Mouse (Mus musculus): Measurements from ENCODE around the gene Irx6.
A peak's percentile ranks its signal among the peaks of the same experiment; 100 is the strongest.

Irx6 gene

DNA sequence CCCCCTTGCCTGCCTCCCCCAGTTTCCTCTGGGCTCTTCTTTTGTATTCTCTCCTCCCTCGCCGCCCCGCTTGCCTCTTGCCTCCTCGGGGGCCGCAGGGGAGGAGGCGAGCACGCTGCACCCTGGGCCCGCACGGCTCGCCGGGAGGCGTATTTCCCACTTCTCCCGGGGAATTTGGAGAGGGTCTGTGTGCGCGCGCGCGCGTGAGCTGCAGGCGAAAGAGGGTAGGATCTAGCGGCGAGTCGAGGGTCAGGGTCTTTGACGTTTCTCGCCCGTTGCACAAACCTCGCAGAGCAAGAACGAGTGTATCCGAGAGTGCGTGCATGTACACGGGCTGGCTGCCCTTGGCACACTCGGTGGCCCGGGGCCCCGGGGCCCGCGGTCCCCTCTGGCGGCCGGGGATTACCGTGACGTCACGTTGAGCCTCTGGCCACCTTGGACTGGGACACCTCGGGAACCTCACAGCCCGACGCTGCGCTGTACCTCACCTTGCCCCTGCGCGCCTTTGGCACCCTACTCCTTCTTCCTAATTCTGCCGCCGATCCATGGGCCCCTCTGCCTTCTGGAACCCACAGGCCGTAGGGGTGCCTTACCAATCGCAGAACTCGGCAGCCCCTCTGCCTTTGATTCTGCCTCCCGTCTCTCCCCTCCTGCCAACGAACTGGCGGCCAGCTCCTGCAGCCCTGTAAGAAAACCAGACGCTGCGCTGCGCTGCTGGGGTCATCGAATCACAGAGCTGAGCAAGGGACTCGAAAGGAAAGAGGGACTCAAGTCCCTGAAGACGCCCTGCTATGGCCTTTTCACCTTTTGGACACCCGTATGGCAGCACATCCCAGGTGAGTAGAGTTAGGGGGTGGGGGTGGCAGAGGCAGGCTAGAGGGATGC is at the start of gene Irx6:
Gene Irx6 (plus strand): TSS at position 45 of the 885 bp plus-strand sequence.
- DNase-seq = no peak

DNA sequence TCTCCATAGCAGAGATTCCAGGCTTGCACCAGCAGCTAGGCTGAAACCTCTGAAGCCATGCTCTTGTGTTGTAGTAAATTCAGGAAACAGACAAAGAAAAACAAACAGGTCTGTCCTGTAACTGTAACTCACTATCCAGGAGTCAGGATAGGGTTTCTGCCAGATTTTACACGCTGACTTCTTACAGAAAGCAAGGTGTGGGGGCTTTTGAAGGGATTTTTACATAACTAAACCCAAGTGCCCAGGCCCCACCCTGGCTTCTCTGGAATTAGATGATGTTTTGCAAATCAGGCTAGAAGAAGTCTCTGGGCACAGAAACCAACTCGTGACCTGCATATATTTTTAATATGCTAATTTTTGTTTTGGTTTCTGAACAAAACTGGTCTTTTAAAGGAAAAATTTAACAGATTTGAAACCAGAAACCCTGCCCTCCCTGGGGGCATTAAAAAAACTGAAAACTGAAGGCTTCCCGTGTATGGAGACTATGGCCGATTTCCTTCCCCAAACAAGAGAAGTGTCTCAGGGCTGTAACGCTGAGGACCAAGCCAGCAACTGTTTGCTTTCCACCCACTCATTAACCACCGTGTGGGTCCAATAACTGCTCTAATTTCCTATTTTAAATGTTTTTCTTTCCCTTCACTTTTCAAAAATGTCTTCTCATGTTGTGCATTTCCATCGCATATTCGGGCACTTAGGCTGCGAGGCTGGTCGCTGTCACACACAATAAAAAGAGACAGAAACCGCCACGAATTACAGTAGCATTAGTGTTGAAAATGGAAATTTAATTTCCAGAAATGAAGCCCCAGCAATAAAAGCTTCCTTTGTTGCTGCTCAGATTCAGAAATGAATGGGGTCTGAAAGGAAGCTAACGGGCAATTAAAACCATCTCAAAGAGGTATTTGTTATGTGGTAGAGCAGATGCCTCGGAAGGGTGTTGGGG is 45.1 kb upstream of the Irx6 start:
- DNase-seq = no peak

DNA sequence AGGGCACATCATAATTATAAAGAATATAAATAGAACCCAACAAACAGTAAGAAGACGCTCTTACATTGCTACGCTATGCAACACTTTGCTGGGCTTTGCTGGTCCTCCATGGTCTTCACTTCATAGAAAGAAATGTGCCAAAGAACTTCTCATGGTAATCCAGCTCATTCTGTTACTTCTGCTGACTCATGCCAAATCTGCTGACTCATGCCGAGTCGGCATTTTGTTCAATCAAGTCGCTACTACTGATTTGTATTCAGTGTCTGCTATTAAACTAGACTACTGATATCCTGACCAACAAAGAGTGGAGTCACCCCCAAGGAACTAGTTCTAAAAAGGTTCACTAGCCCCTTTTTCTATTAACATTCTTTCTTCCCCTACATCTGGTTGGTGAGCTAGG is 40.9 kb upstream of the Irx6 start:
- DNase-seq = no peak

DNA sequence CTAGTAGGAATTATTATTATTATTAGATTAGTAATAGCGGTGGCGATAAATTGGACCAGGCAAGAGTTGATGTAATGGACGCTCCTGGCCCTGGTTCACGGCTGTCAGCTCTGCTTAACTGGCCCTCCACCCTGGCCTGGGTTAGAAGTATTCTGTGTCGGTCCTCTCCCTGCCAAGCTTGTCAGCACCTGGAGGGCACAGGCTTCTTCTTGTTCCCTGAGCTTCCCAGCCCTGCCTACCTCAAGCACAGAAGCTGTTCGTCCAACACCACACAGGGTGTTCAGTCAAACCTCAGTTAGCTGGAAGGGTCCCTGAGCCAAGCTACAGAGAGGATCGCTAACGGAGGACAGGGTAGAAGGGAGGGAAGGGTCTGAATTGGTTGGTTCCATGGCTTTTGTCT is 33.3 kb upstream of the Irx6 start:
- DNase-seq = no peak

DNA sequence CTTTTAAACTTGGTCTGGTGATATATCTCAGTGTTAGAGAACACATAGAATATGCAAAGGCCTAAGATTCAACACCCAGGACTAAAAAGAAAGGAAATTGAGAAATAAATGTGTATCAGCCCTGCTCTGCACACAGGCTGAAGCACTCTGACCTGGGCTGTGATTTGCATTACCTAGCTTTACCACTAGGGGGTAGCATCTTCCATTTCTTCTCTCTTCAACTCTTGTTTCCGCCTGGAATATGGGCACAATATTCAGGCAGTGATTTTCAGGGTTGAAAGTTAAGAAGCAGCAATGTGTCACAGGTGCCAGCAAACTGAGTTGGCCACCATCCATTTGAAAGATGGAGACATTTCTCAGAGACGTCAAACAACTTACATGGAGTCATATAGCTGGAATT is 27.5 kb upstream of the Irx6 start:
- no peak for DNase-seq

DNA sequence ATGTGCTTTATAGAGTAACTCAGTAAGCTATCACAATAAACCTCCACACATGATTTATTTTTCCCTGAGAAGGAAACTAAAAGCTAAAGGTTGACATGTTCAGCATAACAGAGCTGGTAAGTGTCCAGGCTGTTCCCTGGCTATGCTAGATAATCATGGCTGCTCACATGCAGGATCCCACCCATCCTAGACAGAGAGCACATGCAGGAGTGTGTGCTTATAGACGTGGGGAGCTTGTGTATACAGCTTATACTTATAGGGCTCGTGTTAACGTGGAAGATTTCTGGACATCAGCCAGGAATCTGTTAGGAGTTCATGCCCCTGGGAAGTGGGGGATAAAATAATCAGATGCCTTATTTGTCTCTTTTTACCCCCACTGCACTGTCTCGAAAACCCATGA is 9.9 kb upstream of the Irx6 start:
- DNase-seq = no peak

DNA sequence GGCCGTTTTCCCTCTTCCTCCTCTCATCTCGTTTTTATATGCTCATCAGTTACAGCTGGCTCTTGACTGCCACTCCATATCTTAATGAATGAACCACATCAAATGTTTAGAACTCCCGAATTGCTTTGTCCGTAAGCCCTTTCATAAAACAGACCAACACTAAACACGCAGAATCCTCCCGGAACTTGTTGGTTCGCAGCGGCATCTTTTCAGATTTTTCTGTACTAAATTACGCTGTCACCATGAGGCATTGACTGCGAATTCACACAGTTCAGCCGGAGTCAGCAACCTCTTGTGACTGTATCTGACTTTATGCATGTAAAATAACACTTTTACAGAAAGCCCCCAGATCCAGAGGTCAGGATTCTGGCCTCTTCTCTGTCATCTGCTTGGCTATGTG is 3.9 kb upstream of the Irx6 start:
- DNase-seq = no peak

DNA sequence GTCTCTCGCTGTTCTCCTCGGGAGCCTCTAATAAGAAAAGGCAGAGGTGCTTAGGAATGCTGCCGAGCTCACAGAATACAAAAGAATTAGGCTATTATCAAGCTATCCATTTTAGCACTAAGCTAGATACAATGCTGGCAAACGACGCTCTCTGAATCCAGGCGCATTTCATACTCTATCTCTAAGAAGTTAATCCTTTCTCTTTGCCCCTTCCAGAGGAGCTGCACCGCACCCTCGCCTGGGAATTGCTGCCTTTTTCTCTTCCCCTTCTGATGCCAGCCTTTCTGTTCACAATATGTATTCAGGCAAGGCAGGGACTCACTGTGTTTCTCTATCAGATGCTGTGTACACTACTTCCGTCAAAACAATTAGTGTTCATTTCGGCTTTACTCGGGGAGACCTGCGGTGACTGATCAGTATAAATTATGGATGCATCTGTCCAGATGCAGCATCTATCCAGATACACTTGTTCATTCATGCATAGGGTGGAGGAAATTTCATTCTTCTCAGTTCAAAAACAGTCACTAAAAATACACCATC is 3.4 kb upstream of the Irx6 start:
- DNase-seq = no peak

DNA sequence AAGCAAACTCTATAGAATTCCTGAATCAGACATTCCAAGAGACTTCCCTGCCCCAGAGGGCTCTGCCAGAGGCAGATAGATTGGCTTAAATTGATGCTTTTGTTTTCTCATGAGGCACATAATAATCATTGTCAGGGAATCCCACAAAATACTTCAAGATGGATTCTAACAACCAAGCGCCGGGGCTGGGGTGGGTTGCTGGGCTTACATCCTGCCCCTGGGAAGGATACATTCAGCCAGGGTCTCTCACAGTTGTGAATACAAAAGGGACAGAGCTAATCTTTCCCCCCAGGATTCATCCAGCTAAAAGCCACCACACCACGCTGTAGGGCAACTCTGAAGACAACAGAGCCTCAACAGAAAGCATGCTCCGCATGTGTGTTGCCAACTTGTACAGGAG is 2.2 kb upstream of the Irx6 start:
- DNase-seq = no peak

DNA sequence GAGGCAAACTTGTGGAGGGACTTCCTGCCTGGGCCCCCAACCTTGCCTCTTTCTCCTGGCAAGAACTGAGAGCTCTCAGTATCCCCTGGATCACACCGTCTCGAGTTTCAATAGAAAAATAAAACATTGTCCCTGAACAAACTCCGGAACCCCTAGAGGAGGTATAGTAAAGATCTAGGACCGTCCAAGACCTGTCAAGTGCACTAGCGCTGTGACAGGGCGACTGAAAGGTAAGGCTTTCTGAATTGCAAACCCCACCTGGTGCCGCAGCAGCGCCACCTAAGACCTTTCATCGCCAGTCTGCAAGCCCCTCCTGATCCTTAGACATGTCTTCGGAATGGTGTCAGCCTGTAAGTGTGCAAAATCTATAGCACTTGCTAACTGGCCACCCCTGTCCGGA is 987 bp upstream of the Irx6 start:
- DNase-seq = no peak

DNA sequence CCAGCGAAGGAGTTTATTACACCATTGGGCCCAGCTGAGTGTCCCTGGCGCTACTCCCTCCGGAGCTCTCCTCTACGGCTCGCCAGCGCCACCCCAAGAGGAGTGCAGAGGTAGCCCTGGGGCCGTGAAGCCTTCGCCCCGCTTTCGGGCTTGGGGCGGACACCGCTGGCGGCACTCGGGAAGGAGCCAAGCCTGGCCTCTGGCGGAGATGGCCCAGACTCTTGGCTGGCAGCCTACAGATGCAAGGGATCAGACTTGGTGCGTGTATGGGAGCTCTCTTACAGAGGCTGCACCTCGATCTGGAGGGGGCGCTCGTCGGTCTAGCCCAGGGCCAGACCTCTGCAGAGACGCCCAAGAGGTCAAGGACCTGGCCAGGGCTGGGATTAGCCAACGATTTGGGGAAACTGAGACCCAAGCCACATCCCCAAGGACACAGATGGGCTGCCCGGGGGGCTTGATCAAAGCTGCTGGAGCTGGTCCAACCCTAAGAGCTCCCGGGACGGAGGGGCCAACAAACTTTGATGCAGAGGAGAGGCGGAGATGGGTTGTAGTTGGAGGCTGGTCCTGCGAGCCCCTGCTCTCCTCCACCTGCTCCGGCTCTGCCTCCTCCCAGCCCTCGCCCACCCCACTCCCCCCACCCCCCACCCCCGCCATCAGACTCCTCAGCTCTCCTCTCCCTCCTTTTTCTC is 389 bp upstream of the Irx6 start:
- no peak for DNase-seq

DNA sequence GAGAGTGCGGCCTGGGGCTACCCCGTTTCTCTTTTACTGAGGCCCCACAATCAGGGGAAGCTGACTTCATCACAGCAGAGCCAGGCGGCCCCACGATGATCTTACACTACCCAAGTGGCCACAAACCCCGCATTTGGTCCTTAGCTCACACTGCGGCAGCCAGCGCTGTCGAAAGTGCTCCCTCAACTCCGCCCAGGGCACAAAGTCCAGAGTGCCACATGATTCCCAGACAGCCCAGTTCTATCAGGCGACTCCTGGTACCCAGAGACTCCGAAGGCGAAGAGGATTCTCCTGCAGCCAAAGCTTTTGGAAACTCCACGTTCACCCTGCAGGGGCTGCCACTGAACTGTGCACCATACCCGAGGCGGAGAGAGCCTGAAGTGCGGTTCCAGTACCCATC is 4.3 kb downstream of the Irx6 start:
- DNase-seq = peak; percentile 23

DNA sequence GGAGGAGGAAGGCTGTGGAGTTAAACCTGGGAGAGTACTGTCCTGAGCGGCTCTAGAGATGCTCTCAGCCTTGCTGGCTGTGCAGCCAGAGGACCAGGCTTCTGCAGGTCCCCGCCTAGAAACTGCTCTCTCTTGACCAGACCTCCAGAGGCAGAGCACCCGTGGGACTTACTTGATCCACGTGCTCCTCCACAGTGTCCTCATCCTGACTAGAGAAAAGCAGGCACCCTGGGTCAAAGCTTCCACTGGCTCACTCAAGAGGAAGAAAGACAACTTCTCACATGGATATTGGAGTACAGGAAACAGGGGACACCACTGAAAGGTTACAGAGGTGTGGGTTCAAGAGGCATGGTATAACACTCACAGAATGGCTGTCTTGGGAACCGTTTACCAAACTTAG is 23.3 kb downstream of the Irx6 start:
- DNase-seq = no peak

DNA sequence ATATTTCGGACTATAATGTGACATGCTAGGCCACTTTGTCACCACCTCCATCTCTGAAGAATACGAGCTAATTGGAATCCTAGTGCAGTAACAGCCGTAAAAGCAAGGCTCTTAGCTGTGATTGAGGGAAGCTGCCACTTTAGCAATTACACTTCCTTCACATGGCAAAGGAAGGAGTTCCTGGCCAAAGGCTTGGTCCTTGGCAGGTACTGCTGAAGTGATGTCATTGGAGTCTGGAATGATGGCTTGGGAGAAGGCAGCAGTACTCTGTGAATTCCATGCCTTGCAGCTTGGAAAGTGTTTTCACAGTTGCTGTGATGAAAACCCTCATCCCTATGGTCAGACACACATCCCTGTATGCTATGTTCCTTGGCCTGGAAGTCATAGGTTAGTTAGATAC is 24.3 kb downstream of the Irx6 start:
- DNase-seq = no peak

DNA sequence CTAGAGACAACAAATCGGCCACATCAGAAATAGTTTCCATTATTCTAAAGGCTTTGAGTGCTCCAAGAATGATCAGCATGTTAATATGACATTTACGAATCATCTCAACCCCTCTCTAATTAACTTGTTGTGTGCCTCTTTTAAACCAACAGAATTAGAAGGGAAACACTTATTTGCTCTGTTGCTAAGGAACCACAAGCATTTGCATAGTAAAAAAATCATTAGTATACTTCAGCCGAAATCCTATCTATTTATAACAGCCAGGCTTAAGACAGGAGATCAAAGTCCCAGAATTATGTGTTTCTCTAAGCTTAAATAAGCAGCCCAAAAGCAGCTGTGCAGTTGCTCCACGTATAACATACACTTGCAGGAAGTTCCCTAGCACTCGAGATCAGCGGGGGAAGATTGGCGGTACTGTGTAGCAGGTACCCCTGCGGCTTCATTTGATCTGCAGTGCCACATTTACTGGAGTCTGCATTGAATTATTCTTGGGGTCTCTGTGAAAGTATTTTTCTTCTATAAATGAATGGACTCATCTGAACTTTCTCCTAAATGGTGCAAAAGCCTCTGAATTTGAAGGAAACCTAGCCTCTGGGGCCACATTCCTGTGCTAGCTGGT is 25.9 kb downstream of the Irx6 start:
- DNase-seq = no peak

DNA sequence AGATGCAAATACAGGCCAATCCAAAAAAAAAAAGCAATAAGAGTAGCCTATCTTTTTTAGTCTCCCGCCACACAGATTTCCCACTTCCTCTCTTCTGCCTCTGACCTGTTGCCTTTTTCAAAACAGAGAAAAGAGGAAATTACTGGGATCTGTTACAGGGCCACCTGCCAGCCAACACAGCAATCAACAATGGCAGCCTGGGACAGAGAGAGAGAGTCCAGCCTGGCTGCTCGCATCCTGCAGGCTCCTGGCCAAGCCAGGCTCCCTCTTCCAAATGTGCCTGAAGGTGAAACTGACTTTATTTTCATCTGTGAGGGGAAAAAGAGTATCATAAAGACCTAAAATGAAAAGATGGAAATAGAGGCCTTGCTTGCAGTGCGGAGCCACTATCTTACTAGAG is 29.3 kb downstream of the Irx6 start:
- DNase-seq = no peak

DNA sequence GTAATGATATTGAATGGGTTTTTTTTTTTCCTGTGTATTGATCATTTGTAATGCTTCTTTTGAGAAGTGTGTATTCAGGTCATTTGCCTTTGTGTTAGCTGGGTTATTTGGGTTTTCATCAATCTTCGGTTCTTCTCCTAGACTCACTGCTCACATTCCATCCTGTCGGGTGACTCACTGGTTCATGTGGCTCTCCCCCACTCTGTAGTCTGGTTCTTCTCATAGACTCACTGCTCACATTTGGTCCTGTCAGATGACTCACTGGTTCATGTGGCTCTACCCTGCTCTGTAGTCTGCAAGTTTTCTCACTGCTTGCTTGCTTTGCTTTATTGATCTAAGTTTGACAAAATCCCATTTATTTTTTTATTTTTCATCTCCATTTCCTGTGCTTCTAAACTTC is 32.2 kb downstream of the Irx6 start:
- no peak for DNase-seq

DNA sequence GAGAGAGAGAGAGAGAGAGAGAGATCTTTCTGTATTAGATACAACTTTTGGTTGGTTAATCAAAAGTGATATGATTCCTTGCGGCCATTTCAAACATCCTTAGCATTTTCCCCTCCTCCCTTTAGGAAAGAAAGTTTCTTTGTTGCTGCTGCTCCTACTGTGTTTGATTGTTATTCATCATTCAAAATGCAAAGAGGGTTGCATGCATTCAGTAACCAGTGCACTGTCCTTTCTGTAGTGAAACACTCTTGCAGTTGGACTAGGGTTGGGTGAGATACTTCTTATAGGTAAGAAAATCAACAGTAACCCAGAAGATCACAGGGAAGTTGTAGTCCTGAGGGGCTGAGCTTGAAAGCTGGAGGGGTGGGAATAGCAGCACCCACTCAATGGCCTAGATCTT is 39.2 kb downstream of the Irx6 start:
- DNase-seq = no peak

DNA sequence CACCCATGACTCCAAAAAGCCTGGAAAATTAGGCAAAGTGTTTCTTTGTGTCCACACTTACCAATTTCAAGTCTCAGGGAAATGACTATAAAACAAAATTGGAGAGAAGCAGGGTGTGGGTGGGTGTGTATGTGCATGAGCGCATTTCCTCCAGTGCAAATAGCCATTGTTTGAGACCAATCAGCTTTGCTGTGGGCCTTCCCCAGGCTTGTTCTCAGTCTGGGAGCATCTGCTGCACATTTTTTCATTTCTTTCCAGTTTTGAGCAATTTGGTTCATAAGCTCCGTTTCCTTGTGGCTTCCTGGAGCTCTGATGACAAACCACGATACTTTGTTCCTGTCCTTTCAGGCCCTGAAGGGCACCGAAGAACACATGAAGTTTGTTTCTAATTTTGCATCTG is 43.3 kb downstream of the Irx6 start:
- DNase-seq = no peak

DNA sequence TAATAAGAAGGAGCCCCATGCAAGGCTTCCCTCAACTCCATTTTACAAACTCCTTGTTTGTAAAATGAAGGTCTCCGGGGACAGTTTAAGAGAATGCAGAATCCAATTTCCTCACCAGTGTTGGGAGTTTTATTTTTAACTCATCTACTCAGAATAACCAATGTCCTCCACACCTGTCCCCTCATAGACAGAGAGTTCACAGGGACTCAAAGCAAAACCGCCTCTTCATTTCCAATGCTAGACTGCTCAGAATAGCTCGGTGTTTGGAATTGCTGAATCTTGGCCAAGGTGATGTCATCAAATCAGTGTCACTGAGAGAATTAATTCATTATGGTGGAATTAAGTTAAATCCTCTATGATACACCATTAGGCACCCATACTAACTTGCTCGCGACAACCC is 44.0 kb downstream of the Irx6 start:
- DNase-seq = no peak

DNA sequence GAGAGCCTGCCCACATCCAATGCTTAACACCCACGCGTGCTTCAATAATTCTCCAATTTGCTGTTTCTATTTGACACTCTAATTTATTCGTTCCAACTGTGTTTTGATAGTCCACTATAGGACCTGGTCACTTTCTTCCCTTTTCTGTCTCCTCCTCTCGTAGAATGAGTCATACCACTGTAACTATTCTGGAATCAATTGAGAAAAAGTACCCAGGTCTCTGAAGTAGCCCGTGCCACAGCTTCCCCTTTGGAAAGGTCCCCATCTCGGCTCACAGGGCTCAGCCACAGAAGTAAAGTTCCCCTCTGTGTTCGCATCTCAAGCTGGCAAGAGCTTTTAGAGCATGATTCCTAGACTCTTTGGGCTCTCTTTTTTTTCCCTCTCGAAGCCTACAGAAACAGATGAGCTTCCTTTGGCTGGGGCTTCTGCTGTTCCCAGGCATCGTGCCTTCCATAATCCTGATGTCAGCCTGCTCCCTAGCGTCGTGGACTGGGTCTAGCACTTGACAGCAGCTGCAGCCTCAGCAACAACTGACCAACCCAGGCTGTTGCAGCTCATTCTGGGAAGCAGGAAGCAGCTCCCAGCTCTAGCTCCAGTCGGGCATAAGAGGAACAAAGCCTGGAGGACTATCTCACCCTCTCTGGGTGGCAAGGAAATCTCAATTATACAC is 47.3 kb downstream of the Irx6 start:
- peak; percentile 8 for DNase-seq

DNA sequence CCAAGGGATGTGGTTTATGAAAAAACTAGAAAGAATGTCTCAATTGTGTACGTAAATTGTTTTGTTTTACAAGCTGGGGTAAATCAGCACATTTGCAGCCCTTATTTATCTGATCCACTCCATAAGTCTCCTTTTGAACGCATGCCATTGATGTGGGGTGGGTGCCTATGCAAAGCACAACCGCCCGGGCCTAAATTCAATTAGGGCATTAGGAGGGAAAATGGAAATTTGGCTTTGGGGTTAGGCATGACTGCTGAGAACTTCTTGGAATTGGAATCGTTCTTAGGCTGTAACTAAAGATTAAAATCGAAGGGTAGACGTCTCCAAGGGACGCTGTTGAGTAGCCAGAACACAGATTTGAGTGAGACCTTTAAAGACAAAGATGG is 47.8 kb downstream of the Irx6 start:
- DNase-seq = no peak

All from kidney, adult 11 months (tissue).